Mouse (Mus musculus): ENCODE results near the gene Nos1ap.
A peak's percentile ranks its signal among the peaks of the same experiment; 100 is the strongest.

The Nos1ap gene

DNA sequence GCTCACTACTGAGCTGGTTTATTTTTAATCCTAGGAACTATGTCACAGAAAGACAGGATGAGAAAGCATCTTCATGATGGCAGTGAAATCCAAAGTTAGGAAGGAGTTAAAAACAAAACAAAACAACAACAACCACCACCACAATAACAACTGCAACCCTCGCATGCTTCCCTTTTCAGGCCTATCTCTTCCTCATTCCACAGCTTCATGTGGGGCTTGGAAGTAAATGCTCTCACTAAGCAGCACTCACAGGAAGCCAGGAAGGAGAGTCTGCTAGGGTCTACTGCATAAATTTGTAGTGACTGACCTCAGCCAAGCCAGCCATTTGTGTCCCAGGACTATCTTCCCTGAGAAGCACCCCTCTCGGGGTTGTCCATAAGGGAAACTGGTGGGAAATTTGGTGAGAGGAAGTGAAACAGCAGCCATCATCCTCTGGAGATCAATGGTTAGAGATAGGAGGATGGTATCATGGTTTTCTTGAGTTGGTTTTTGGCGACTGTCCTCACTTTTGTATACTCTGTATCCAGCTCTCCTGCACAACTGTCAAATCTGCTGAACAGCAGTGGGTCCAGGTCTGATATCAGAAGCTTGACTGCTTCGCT, 218.4 kb downstream of the Nos1ap start:
- no peak for DNase-seq (ENCODE audit: extremely low spot score, low spot score)

DNA sequence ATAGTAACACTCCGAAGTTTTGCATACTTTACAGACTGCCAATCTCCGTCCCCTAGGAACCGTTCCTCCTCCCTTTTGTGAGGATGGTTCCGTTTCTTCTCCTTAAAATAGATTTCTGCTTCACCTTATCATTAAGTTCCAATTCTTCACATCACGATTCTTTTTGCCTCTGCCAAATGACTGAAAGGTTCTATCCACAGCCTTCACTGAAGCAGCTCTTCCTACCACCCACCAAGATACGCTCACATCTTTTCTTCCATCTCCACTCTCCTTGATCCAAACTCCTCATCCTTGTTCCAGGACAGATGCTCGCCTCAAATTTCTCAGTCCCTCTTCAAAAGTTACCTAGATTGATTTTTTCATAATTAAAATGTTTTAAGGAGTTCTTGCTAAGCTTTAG, 220.8 kb downstream of the Nos1ap start:
- DNase-seq (ENCODE audit: extremely low spot score, low spot score): no peak

DNA sequence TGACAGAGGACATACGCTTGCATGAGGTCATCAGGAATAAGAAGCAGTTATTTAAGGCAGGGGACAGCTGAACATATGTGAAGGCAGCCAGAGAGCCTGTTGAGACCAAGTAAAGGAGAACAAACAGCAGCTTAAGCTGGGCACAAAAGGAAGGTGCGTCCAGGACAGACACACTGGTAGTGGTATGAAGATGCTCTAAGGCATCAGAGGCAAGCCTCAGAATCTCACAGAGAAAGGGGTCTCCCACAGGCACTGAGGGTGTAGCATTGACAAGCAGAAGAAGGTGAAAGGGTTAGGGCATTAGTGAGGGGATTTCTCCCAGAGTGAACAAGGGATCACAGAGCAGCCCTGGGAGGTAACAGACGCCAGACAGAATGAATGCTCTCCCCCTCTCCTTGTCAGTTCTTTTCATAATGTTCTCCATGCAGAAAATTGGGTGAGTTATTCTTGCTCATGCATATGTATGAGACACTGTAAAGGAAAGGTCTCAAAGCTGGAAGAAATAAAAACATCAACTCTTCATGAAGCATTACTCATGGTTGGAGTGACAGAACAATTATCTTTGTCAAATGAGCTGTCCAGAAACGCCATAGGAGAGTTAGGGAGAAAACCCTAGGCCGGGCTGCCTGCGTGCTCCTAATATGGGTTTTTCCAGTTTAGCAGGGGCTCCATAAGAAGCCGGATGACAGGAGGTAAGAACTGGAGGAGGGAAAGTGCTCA, 222.5 kb downstream of the Nos1ap start:
- DNase-seq (ENCODE audit: extremely low spot score, low spot score): peak; percentile 23

DNA sequence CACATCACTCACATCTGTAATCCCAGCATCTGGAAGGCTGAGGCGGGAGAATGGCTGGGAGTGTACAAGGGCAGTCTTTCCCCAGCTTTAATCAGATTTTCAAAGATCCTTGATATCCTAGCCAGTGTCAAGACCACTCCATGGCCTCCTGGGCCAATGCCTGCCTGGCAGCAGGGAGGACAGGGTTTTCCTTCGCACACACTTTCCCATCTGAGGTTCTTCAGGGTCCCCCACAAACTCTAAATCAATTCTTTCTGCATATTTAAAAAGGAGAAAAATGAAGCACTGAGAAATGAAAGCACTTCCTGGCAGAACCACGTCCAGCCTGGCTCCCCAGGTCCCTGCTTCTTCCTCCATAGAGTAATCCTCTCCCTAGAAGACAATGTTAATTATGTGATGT, 225.9 kb downstream of the Nos1ap start:
- DNase-seq (ENCODE audit: extremely low spot score, low spot score): no peak

DNA sequence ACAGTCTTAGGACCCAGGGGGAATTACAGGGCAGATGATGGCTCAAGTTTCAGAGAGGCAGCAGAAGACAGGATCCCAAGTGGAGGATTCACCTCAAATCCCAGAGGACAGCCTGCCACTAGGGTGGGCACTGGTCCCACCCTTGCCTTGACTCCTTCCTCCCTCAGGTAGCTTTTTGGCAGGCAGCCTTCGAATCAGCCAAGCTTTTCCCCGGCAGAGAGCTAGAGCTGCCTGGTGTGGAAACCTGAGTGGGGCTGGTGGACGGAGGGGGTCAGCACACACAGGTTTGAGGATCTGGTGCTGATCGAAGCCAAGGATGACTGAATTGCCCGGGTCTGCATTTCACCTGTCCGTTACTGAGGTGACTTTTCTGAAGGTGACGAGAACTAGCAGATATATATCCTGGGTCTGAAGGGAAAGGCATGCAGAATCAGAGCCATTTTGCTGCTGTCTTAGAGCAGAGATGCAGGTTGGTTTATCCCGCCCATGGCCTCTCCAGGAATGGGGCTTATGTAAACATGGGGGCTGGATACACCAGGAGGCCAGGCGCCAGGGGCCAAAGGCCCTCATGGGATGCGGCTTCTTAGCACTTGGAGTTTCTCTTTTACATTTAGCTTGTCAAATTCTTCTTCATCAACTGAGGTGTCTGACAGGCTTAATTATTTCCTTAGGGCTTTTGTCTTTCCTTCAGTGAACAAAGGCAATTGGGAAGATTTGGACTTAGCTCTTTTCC, 229.3 kb downstream of the Nos1ap start:
- DNase-seq (ENCODE audit: extremely low spot score, low spot score): no peak

DNA sequence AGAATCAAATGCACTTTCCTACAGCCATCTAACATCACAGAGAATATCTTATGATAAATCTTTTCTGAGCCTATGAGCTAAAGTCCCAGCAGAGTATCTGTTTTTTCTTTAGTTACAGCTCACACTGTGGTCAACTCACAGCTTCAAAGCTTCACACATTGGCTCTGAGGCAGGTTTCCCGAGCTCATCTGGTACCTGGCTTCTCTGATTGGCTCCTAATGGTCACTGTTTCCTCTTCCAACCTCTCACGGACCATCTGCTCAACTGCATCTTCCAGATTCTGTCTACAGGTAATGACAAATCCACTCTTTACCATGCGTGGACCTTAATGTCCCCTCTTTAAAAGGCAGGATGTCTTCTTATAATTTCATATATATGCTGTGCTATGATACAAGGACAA, 236.3 kb downstream of the Nos1ap start:
- no peak for DNase-seq (ENCODE audit: extremely low spot score, low spot score)

DNA sequence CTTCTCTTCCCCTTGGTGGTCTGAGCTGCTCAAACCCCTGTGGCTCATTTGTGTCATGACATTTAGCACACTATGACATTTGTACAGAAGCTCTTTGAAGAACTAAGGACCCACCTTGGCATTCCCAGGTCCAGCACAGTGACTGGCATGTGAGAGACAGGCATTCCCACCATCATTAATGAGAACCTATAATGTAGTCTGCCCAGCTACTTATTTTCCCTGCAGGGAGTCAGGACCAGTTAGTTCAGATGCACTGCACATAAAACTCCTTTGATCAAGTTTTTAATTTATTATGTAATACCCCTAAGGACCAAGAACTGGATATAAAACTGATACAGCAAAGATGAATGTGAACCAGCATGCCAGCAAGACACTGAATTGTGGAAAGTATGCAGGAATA, 238.6 kb downstream of the Nos1ap start:
- no peak for DNase-seq (ENCODE audit: extremely low spot score, low spot score)

DNA sequence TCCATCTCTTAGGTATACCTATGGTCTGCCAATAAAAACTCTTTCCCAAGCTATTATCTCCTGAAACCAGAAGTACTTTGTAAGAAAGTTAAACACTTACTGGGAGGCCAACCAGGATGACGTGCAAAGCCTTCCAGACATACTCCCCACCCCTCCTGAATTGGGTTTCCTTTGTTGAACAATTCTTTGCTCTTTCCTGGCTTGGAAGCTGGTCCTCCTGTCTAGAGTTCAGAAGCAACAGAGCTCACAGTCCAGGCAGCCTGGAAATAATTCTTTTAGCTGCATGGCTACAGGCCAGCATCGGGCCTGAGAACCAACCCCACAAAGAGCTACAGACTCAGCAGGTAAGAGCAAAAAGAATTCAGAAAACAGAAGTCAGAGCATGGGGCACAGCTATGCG, 243.4 kb downstream of the Nos1ap start:
- DNase-seq (ENCODE audit: extremely low spot score, low spot score): no peak

DNA sequence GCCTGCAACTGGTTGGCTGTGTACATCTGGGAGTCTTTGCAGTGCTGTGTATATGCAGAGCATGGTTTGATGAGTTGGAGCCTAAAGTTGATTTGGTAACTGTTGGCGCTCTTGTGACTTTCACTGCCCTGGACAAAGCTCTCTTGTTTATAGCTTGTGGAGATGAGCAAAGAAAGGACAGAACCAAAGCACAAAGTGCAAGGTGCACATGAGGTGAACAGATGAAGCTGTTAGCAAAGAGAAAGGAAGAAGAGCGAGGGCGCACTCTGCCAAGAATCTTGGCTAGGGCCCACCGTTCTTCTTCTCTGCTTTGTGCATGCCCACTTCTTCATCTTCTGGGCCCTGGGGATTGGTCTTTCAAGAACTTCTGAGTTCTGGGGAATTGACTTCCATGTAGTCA, 245.8 kb downstream of the Nos1ap start:
- no peak for DNase-seq (ENCODE audit: extremely low spot score, low spot score)

DNA sequence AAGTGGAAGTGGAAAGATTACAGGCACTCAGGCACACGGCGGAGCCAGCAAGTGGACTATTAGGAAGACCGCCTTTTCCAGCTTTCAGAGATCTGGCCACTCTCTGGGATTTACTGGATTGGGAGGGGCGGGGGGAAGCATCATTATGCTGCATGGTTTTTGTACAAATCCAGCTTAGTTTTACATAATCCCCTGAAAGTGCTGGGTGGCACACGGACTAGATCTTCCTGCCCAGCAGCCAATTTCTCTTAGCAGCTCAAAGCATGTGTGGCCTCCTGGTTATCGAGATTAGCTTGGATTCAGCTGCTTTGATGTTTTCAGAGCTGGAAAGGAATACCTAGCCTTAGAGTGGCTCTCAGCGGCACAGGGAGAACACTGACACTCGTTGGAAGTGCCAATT, 246.6 kb downstream of the Nos1ap start:
- no peak for DNase-seq (ENCODE audit: extremely low spot score, low spot score)

DNA sequence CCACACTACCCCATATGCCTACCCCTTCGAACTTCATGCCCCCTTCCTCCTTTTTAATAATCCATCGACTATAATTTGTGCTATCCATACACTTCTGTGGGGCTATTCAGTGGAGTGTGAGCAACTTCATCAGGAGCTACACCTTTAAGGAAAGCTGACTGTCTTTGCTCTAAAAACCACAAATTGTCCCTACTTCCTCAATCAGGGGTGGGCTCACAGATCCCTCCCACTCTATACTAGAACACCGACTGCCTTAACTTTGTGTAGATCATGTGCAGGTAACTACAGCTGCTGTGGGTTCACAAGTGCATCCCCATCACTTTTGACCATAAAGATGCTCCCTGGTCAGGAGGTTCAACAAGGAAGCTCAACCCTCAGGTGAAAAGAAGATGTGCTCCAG, 249.7 kb downstream of the Nos1ap start:
- DNase-seq (ENCODE audit: extremely low spot score, low spot score): no peak

DNA sequence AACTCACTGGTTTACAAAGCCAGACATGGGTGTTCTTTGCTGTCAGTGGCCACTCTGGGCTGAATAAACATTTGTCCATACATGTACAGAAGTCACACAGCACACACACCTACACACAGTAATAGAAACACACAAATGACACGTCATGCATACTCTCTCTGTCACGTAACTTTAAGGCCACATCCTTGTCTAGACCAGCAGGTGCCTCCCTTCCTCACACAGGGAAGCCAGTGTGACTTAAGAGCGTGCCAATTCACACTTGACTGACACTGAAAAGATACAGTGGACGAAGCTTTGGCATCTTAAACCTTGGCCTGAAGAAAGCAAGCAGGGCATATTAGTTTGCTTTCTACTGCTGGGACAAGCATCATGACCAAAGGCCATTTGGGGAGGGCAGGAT, 256.9 kb downstream of the Nos1ap start:
- no peak for DNase-seq (ENCODE audit: extremely low spot score, low spot score)

DNA sequence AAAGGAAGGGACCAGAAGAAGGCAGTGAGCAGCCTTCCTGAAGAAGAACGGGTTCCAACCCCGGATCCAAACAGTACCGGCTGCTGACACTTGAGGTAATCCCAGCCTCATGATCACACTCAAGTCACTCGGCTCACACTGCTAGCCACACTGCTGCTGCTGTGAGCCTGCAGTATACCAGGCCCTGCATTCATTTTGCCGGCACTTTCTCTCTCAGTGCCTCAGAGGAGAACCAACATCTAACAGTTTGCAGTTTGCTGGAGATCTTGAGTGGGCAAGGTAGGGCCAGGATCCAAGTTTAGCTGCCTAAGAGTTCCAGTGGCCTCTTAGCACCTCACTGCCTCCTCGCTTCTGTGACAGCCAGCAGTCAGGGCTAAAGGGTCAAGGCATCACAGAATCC, 257.7 kb downstream of the Nos1ap start:
- DNase-seq (ENCODE audit: extremely low spot score, low spot score): no peak

DNA sequence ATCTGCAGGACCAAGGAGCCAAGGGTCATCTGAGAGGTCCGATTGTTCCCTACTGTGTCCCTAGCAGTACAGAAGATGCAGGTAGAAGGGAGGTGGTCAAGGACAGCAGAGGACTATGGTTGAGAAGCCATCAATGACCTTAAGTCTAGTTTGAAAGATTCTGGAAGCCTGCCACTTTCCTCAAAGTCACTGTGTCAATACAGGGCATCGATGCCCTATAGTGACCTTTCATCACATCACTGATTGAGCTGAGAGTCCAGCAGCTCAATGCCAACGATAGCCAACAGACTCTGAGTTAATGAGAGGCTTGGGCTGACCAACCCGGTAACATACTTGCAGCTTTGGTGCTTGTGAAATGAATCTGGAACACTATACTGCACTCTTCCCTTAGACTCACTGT, 264.4 kb downstream of the Nos1ap start:
- DNase-seq (ENCODE audit: extremely low spot score, low spot score): no peak

DNA sequence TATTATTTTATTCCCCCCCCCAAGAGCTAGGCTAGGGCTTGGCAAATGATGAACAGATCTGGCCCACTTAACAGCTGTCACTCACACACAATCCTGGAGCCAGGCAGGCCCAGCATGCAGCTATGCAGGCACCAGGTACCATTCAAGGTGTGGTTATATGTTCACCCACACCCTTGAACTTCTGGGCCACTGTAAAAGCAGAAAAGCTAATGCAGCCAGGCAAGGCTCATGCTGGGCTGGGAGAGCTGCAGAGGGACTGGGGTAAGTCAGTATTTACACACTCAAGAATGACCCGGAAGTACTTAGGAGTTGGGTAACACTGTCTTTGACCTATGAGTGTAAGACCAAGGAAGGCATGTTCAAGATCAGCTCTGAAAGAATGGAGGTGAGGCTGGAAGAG, 265.3 kb downstream of the Nos1ap start:
- no peak for DNase-seq (ENCODE audit: extremely low spot score, low spot score)

DNA sequence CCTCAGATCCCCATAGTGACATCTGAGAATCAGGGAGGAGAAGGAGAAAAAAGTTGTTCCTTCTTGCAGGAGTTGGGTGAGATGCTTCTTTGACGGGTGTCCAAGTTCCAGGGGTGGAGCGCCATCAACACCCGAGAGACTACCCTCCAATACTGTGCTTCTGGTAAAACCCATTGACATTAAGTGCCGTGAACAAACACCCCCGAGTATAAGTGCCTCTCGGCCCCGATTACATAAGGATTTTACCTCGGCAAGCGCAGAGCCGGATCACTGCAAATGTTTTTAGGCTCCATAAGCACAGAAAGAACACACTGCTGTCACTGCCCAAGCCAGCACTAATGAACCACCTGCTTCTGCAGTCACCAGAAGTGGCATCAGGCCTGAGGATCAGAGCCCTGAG, 266.7 kb downstream of the Nos1ap start:
- DNase-seq (ENCODE audit: extremely low spot score, low spot score): no peak

DNA sequence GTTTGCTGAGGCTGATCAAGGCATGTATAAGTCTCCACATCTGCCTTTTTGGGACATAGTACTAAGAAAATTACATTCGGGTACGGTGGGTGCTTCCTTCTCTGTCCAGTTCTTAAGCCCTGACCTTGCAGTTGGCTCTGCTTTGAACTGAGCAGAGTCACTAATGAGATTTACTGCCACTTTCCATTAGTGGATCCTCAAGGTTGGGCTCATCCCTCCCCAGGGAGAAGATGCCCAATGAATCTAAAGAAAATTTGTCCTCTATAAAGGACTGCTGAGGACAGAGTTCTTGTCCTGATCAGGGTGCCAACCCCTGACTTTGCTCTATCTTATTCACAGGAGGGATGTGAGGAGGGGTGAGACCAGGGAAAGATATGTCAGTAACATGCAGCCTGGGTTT, 267.6 kb downstream of the Nos1ap start:
- DNase-seq (ENCODE audit: extremely low spot score, low spot score): no peak

DNA sequence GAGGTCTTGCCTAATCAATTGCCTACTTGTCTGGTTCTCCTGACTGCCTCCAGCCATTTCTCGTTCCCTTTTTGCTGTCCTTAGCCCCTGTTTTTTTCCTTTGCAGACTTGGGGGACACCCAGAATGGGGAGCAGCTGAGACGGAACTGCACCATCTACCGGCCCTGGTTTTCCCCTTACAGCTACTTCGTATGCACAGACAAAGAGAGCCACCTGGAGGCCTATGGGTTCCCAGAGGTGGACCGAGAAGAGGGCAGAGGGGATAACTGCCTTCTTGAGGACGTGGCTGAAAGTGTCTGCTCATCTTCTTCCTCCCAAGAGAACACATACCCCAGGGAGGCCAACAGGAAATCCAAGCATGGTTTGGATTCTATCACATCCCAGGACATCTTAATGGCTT, 278.2 kb downstream of the Nos1ap start:
- no peak for DNase-seq (ENCODE audit: extremely low spot score, low spot score)

DNA sequence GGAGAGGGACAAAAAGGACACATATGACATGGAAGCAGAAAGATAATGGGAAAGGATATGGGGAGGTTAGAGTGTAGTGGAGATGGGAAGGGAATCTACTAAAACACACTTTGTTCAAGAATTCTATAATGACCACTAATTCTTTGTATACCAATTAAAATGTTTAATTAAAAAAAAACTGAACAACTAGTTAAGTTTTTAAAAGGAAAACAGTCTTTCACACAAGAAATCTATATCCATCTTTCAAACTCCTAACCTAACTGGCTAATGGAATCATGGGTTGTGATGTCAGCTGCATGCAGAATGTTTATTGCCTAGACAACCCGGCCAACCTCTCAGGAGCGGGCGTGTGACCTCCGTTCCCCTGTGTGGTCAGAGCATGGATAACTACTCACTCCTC, 281.2 kb downstream of the Nos1ap start, which contains the start of gene Spata46:
Spata46 (plus strand) TSS at position 301 of the 400 bp plus-strand sequence.
- no peak for DNase-seq (ENCODE audit: extremely low spot score, low spot score)

DNA sequence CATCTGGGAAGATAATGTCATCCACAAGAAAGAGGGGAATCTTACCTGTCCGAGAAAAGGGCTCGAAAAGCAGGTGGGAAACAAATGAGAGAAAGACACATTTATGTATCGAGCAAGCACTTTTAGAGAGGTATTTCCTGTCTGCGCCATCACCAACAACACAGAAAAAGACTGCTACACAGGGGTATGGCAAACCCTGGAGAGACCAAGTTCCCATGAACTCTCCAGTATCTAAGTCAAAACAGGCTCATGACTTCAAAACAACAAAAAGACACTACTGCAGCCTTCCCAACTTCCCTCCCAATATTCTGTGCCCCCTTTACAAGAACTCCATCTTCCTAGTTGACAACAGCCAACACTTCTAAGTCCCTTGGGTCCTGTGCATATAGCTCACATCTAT, 283.4 kb downstream of the Nos1ap start, which contains the start of gene Gm7694:
Gm7694 (minus strand) TSS at position 101 of the 400 bp plus-strand sequence.
- no peak for DNase-seq (ENCODE audit: extremely low spot score, low spot score)

DNA sequence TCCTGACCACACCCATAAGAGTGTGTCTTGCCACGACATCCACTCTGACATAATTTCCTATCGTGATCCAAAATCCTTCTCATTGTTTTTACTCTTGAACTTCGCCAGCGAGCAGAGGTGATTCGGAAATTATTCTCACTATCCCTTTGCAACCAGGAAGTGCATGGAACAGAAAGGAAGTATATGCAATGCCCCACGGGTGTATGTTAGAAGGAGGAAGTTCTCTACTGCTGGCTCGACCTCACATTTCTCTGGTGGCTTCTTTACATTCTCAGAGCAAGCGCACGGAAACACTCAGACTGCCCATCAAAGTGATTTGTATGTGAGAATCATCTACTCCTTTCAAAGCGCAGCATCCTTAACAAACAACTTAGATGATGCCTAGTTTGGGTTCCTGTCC, 284.7 kb downstream of the Nos1ap start:
- no peak for DNase-seq (ENCODE audit: extremely low spot score, low spot score)

DNA sequence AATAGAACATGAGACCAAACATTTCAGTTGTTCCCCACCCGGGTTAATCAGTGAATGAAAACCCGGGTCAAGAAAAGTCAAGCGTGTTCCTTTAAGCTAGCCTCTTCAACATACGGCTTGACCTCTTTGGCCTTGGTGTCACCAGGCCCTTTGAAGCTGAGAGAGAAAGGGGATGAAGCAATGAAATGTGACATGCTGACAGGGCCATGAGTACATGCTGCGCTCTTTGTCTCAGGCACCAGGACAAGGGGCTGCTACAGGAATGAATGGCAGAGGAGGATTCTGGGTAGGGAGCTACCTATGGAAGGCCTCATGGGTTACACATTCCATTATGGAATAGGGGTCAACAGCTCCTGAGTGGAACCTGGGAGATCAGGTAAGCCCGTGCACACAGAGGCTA, 286.6 kb downstream of the Nos1ap start:
- DNase-seq (ENCODE audit: extremely low spot score, low spot score): no peak

DNA sequence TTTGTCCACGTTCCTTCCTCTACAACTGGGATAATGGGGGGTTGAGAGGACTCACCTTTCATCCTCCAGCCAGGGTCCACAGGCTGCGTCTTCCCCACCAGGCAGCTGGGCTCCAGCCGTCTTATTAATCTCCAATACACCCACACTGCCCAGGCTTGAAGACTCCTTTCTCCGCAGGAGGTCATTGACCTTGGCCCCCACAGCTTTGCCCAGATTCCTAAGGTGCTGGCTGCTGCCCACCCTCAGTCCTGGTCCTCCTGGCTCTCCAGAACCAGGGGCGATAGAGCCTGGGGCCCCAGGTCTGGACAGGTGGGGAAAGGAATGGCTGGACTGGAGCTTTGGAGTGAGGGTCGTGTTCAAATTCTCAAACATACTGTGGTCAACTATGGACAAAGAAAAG, 287.2 kb downstream of the Nos1ap start:
- DNase-seq (ENCODE audit: extremely low spot score, low spot score): no peak
